Mouse (Mus musculus): ENCODE data around the gene Cfap161.

The Cfap161 gene

DNA sequence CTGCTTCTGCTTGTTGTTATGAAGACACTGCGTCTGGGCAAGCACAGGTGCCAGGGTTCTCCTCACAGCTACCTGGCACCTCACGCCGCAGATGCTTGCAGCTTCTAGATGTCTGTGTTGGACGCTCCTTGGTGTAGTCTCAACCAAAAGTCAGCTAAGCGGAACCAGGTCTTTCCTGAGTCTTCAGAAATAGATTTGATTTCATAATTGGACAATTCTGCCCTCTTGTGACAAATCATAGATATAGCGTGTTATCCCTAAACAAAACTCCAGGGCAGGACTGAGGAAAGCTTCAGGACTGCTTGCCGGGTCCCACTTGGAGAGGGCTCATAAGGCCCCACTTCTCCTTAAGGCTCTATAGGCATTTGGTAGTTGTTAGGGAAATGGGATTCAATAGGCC, 7.8 kb upstream of the Cfap161 start:
- in situ Hi-C loops (cut with MseI, MboI): no loop called here

DNA sequence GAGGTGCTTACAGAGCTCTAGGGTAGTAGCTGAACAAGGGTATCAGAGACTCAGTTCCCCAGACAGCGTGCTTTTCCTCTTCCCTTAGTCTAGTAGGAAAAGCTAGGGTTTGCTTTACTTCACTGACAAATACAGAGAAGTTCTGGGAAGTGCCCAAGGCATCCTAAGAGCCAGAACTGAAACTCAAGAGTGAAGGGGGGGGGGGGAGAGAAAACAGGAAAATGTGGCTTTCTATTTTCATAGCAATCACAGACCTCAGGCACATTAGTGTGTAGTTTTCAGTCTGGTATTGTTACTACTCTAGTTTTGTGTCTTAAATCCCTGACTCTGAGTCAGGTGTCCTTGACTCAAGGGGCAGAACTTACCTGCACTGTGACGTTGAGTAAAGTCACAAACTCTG, 7.3 kb upstream of the Cfap161 start:
- in situ Hi-C loops (cut with MseI, MboI): no loop called here

DNA sequence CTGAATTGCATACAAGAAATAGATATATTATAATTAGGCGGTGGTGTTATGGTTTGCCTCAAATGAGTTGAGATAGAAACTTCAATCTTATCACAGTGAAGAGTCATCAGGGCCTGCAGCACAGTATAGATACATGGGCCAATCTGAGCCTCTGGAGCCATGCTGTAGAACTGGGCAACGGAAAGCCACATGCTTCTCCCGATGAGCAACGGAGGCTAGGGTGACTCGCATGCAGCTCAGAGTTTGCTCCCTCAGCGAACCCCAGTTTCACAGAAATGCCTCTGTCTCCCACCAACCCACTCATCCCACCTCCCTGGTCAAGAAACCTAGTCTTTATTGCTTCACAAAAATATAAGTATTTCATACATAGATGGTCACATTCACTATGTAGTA, 6.8 kb upstream of the Cfap161 start:
- in situ Hi-C loops (cut with MseI, MboI): no loop called here

DNA sequence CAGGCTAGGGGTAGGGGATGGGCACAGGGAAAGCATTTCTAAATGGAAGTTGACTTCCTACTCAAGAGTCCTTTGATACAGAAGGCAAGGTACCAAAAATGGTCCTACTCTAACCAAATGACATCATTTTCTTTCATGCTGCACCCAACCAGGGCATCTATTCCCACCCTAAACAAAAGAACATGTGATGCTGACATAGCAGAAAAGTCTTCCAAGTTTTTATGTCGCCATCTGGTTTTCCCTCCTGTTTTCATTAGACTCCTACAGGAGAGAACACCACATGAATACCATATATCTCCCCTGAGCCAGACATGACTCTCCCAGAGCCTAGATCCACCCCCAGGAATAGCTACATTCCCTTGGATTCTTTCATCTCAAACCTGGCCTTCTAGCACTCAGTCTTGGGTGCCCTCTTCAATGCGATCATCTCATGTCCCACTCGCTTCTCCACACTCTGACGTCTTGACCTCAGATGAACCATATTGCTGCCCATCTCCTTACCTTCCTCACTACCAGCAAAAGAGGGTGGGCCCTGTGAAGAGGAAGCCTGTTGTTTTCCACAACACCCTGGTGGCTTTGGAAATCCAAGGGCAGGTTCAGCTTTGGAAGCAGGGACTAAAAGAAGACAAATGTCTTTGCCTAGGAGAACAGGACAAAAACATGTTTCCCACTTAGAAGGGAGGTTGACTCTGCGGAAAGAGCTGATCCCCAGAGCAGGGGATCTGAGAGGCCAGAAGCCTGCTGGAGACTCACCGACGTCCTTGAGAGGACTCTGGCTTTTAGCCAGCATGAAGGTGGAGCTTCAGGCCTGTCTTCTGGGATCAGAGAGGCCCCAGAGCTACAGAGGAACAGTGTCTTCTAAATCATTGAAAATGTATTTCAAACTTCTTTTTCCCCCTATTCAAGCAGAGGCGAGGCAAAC, 6.1 kb upstream of the Cfap161 start:
- in situ Hi-C loops (cut with MseI, MboI): no loop called here

DNA sequence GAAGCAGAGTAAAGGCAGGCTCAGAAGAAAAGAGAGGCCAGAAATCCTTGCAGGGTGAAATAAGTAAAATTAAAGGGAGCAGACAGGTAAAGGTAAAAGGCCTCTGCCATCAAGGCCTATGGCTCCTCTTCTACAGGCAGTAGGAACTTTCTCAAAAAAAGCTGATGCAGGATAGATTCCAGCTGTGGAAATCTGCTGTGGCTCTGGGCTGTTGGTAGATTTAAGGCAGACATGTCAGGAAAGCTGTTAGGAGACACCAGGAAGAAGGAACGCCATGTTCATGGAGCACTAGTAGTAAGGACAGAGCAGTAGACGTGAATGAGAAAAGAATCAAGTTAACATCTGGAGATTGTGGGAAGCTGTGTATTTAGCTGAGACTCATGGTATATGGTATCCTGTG, 5.4 kb upstream of the Cfap161 start:
- in situ Hi-C loops (cut with MseI, MboI): no loop called here

DNA sequence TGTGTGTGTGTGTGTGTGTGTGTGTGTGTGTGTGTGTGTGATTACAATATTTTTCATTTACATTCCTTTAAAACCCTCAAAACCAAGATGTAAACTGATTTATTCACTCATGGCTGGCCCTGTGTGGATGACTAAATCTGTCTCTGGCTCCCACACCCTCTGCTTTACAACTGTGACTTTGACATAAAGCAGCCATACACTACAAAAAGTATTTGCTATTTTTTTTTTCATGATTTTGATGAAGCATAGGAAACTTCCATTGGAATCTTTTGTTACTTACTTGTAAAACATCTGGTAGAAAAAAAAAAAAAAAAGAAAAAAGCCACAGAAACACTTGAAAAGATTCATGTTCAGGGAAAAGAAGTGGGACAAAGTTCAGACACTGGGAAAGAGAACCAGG, 3.3 kb upstream of the Cfap161 start:
- in situ Hi-C loops (cut with MseI, MboI): no loop called here

DNA sequence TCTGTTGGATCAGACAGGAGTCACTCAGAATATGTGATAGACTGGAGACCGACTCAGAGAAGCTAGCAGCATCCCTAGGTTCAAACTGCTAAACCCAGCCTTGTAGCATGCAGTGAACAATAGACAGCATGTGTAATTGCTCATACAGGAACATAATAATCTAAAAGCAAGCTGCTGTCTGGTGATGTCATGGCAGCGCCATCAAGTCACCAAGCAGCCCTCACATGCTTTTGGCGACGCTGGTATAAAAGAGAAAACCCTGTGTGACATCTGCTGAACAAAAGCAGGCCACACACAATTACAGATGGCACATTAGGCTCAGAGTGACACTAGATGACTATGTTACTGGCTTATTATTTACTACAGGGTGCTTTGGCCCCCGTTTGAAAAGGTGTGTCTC, 1.5 kb upstream of the Cfap161 start:
- in situ Hi-C loops (cut with MseI, MboI): no loop called here

DNA sequence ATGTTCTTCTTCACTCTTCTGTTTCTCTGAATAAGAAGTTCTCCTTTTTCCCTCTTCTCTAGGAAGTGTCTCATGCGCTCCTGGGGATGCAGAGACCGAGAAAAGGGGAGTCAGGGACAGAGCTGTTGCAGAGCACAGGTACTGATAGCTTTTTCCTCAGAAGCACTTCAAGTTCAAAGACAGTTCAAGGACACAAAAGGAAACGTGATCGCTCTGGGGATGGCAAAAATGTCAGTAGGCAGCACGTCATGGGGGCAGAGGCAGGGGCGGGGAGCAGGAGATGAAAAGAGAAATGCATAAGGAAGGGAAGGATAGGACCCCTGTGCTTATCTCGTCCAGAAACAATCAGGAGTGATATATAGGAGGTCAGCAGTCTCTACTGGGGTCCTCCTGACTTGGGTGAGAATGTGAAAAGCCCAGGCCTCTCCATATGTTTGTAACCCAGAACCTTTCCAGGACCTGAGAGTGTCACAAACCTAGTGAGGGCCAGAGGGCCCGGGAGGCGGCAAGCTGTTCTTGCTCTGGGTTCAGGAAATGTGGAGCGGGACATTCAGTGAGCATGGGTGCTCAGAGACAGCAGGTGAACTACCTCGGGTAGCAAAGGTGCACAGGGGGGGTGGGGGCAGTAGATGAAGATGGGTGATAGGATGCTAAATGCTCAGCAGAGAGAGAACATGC, 535 bp downstream of the Cfap161 start:
- in situ Hi-C loops (cut with MseI, MboI): no loop called here

DNA sequence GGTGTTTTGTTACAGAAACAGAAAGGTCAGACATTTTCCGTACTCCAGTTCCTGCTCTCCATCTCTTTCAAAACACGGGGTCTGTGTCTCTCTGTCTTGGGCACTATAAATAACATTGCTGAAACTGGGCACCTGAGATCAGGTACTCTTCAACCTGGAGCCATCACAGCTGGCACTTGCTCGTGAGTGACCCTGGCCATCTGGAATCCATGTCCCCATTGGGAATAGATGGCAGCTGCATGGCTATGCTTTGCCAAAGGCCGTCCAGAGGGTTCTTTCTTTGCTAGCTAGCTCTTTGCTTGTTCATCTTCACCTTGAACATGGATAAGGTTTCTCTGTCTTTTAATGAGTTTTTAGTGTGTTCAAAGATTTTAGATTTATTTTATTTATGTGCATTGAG, 13.8 kb downstream of the Cfap161 start:
- in situ Hi-C loops (cut with MseI, MboI): no loop called here

DNA sequence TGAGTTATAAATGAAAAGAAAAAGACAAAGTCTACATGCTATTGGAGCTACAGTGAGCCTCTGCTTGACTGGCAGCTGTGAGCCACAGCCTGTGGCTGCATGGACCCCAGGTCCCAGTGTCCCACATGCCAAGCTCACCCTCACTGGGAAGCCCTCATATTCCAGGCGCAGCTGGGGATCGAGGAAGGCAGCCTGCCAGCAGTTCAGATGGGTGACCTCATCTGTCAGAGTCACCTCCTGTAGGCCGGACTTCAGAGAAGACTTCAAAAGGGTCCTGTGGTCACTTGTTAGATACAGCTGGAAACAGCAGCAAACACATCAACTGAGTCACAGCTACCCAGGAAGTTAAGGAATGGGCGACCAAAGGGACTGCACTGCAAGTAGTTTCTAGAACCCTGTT, 14.7 kb downstream of the Cfap161 start:
- in situ Hi-C loops (cut with MseI, MboI): no loop called here

DNA sequence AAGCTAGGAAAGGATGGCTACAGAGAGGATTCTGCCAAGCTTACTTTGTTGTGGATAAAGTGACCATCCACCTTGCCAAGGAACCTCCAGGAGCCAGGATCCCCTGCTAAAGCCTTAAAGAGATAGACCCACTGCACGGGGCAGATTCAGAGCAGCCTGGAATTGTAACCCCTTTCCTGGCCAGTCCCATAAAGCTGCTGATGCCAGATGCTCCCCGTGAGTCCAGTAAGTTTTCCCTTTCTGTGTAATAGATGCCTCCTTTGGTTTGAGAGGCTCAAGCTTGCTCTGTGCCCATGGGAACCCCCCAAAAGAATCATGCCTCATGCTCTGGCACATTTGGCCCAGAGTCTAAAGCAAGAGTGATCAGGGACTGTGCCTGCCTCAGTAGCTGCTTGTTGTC, 15.7 kb downstream of the Cfap161 start:
- in situ Hi-C loops (cut with MseI, MboI): no loop called here

DNA sequence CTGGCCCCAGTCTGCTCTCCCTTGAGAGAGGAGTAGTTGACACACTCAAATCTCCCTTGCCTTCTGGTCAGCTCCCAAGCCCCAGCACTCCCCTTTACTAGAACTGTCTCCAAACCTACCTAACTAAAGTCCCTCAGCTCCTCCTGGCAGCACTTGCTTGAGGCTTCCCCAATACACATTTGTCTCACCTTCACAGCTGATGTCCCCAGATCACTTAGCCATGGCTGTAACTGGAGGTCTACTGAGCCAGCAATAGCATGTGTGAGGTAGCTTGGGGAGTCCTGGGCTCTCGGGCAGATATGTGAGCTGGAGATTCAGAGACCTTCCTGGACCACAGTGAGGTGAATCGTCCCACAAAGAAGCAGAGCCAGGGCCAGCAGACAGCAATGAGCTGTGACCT, 16.2 kb downstream of the Cfap161 start:
- in situ Hi-C loops (cut with MseI, MboI): no loop called here

DNA sequence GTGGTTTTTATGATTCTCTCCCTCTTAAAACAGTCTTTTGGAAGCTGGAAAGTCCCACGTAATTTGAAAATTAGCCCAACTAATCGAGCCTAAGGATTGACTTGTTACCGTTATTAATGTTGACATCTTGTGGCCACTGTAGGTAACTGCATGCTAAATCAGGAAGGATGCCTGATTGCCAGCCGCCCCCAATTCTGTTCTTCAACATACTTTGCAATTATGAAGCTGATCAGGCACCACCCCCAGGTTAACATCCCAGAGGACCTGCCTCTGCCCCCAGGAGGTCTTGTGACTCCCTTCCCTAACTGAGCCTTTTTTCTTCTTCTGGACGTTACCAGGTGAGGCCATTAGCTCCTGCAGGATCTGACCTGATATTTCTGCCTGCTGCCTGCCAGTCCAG, 20.0 kb downstream of the Cfap161 start:
- in situ Hi-C loops (cut with MseI, MboI): no loop called here

DNA sequence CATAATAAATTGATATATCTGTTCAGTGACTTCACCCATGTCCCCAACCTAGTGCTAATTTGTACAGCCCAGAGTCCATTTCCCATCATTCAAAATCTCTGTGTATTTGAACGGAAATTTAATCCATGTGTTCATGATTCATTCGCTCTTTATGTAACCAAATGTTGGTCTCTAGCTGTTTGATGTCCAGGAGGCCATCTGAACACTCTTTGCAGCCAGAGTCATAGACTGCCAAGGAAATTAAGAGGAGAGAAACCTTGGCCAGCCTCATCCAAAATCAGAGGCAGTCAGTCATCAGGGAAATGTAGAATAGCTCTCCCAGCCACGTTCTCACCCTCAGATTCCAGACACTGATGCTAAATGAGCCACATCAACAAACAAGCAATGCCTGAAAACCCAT, 31.0 kb downstream of the Cfap161 start:
- in situ Hi-C loops (cut with MseI, MboI): no loop called here

DNA sequence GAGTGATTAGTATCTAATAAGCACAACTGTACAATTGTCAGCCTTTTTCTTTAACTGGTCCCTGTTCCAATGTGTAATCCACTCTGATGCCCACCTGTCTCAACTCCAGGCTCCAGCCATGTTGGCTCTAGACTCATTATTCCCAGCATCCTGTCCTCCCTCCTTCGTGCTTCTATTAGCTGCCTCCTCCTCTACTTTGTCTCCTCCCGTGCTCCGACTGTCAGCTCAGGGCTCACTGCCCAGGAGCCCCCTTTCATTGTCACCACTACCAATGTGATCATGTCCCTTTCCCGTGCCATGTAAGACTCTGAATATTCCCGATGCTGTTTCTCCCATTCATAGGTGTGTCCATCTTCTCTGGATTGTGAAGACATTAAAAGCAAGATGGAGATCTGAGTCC, 32.3 kb downstream of the Cfap161 start:
- in situ Hi-C loops (cut with MseI, MboI): no loop called here

DNA sequence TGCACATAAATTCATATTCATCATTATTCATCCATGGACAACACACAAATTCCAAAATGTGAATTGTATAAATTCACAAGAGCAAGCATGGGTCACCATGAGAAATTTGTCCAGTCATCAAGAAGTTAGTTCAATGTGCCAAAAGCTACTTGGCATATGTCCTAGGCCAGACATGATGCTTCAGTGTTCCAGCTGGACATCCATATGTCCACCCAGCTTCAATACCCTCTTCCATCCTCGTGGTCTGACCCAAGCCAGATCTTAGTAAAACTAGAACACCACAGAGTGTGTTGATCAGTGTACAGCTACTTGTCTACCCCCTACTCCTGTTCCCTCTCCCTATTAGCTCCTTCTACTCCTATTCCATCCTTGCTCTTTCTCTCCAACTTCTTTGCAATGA, 43.6 kb downstream of the Cfap161 start:
- in situ Hi-C loops (cut with MseI, MboI): no loop called here

DNA sequence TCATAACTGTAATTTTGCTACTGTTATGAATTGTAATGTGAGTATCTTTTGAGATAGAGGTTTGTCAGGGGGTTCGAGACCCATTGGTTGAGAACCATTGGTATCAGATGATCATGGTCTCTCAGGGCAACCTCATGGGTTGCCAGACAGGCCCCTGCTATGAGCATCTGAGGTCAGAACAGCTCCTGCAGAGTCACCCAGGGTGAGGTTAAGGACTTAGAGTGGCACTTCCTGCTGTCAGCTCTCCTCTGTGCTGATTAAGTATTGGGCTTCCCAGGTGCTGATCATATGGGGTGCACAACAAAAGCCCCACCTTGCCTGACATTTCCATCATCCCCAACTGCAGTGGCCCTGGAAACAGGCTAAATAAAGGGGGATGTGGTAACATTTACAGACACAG, 46.3 kb downstream of the Cfap161 start:
- in situ Hi-C loops (cut with MseI, MboI): no loop called here

DNA sequence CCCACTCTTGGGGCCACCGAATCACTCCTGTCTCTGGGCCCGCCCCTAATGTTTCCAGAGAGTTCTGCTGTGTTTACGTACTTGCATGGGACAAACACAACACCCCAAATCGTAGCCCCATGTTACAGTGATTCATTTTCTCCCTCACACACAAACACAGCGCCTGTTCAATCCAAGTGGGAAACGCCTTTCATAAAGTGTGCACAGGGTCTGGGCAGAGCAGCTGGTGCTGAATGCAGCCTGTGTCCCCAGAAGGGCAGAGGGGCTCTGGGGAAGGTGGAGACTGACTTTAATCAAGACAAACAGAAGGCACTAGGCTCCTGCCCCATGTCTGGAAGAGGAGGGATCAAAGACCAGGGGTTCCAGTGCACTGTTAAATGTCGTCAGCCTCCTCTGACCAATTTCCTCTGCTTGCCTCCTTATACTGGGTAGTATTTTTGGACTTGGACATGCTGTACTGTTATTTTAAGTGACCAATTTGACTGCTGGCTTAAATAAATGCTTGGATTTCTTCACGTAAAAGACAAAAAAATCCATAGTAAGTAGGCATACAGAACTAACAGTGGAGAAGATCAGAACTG, 48.5 kb downstream of the Cfap161 start:
- in situ Hi-C loops (cut with MseI, MboI): no loop called here

DNA sequence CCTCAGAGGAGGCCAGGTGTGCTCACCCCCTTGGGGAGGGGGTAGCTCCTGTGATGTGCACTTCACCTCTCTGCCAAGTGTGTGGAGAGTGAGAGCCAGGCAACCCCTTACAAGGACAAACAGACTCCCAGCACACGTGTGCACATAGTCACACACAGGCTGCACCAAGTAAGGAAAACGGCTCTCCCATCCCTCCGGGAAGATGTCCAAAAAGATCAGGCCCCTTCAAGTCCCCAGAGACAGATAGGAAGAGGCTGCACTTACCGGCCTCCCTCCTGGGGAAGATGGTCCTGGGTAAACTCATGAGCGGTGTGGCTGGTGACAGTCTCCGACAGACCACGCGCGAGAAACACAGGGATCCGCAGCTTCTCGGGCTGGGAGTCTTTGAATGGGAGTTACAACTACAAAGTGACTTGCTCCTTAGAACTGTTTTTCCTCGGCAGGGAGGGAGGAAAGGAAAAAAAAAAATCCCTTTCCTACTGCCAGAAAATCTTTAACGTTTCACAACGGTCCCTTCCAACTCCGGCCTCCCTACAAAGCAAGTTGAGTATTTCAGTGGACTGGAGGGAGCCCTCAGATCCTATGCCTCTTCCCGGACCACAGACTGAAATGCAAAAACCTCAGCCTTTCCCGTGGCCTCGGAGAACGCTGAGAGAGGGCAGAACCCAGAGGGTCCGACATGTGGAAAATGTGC, 49.1 kb downstream of the Cfap161 start, which contains the start of gene Il16:
Gene Il16 (minus strand): TSS at position 314 of the 694 bp plus-strand sequence.
- in situ Hi-C loops (cut with MseI, MboI): no loop called here

DNA sequence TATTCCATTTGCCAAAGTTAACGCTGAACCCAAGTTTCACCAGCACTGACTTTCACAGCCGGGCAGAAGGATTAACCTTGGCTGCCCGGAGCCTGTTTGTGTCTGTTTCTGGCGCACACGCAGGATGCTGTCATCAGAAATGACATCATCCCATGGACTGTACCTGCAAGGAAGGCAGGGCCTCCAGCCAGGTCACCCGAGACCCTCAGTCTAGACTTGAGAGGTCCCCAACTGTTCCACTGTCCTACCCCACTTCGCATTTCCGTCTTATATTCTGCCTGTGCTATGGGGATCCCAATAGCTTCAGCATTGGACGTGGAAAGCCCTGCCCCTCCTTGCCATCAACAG, 49.6 kb downstream of the Cfap161 start:
- in situ Hi-C loops (cut with MseI, MboI): no loop called here

DNA sequence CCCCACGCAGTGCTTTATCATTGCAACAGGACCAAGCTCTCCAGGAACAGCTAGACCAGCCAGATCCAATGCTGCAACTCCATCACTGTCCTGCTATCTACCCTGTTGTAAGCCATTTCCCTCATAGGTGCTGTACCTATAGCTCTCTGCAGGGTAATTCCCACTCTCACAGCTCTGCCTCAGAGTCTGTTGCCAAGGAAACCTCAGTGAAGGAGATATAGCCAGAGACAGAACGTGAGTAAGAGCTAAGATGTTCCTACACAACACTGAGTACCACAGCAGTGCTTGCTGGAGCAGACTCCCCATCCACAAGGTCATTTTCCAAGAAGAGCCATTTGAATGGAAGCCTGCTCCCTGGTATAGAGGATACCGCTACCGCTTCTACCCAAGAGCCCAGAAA, 50.4 kb downstream of the Cfap161 start:
- in situ Hi-C loops (cut with MseI, MboI): no loop called here

DNA sequence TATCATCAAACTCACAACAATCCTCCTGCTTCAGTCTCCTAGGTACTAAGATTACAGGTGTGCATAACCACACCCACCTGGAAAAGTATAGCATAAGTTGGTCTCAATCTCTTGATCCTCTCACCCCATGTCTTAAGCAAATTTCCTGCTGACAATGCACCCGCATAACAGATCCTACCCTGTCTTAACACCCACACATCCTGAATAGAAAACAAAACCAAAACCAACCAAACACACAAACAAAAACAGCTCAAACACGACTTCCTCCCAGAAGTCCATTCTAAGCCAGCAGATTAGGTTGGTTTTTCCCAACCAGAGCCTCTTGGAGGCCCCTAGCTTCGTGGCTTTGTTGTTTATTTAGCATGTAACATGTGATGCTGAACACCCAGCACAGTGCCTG, 52.0 kb downstream of the Cfap161 start:
- in situ Hi-C loops (cut with MseI, MboI): no loop called here
